Mouse (Mus musculus) layer of hippocampus, adult 11-12 months (tissue): Measurements from ENCODE around the gene 4930507D05Rik.
"Not testable (repeated sequence)": the region's sequence is repeated elsewhere in the genome, so short reads cannot be mapped to it uniquely, and the experiment has no call there.

Source experiments
- DNase-seq: peaks from one replicate; pipeline ENCODE4 v3.0.0; 2022; ENCODE audit warnings: low spot score

Gene 4930507D05Rik

GRCm38 (mm10) chr10:62449364-62450279, at the start of gene 4930507D05Rik, which contains the start of gene Supv3l1:
Gene 4930507D05Rik (plus strand): TSS chr10:62449489.
Gene Supv3l1 (minus strand): TSS chr10:62449738.
- DNase-seq: peak; percentile 92

- peak; percentile 27 for DNase-seq
These were observed 47.6 kb upstream of the 4930507D05Rik start for GRCm38 (mm10) chr10:62401641-62402111.

- DNase-seq: no peak
These were observed 44.4 kb upstream of the 4930507D05Rik start for GRCm38 (mm10) chr10:62404901-62405300.

DNA sequence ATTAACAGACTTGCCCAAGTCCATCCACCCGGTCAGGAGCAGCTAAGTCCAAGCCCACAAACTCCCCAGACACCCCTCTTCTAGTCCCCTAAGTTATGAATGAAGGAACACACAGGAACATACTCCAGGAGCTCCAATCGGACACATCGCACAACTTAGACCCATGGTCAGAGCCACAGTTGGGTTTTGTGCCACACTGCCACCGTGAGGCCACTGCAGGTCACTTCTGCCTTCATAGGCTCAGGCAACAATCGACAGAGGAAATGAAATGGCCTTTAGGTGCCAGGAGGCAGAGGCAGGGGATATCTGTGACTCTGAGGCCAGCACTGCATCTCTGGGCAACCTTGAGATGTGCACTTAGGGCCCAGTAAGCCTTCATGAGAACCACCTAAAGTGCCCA, 38.3 kb upstream of the 4930507D05Rik start:
- peak; percentile 64 for DNase-seq

GRCm38 (mm10) chr10:62411431-62412410, 37.6 kb upstream of the 4930507D05Rik start:
- no peak for DNase-seq

DNA sequence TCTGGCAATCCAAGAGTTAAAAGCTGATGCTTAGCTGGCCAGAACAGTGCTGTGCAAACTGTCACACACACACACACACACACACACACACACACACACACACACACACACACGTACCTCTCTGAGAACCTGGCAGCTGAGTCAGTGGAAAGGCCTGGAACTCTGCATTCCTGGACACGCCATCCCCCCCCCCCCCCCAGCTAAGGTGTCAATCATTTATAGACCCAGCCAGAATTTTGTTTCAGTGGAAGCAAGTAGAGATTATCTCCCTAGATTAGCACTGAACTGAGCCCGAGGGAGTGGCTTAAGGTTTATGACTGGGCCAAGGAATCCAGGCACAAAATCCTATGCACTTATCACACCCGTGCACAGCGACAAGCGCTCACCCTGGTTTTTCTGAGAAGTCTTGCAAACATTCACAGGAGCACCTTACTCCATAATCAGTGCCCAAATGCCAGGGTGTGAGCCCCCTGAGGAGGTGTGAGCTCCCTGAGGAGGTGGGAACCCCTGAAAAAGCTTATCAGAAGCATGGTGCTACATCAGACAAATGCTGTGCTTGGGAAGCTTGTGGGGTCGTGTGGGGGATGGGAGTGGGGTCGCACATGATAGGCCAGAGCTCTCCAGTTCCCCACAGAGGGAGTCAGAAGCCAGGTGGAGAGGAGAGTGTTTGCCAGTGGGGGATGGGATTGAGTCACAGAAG, 36.2 kb upstream of the 4930507D05Rik start:
- DNase-seq: no peak

GRCm38 (mm10) chr10:62413606-62413982, 35.7 kb upstream of the 4930507D05Rik start:
- no peak for DNase-seq

- DNase-seq: no peak
These were observed 30.4 kb upstream of the 4930507D05Rik start for GRCm38 (mm10) chr10:62418831-62419356.

- no peak for DNase-seq
These were observed 29.9 kb upstream of the 4930507D05Rik start for GRCm38 (mm10) chr10:62419422-62419821.

DNA sequence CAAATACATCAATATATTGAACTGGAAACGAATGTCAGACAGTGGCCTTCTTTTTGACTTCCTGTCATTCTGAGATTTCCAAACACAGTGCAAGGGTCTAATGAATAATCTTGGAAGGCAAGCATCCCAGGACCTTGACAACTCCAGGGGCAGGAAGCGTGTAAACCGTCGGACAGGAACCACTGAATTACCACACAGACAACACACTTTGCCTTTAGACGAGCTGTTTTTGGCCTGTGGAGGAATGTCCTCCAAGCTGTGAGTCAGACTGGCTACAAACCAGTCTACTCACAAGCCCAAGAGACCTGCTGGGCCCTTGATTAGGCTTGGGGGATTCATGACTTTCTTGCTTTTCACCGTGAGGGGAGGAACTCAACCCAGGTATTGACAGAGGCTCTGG, 28.9 kb upstream of the 4930507D05Rik start:
- DNase-seq: no peak

DNA sequence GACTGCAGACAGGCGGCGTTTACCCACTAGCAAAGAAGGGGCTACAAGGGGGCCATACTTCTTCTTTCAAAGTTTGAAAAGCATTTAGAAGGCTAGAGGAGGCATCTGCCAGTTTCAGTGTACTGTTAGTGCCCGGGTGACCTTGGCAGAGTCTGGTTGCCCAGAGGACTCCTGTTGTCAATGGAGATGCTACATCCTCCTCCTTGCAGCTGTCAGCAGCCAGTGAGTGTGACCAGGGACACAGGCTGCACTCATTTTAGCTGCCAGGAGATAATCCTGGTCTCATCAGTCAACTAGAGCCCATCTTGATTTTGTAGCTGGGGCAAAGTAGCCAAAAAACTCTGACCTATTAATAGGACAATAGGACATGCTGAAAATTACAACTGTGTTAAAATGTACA, 28.2 kb upstream of the 4930507D05Rik start:
- no peak for DNase-seq

GRCm38 (mm10) chr10:62422255-62422654, 27.0 kb upstream of the 4930507D05Rik start, which contains the start of gene Hkdc1:
Gene Hkdc1 (minus strand): TSS chr10:62422491.
- DNase-seq: no peak

GRCm38 (mm10) chr10:62425081-62425871, 24.0 kb upstream of the 4930507D05Rik start:
- no peak for DNase-seq

DNA sequence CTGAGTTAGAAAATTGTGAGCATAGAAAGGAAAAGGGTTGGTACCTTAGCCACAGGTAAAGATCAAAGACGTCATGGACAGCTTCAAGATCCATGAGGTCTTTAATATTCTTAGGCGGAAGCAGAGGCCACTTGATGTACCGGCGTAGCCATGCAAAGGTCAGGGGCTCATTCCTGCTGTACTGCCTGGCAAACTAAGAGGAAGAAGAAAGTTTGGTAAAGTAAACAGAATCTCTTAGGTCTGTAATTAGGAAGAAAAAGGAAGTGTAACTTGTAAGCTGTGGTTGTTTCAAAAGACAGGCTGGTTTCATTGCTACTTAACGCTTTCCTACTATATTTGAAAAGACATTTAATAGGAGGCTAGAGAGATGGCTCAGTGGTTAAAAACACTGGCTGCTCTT, 18.9 kb upstream of the 4930507D05Rik start:
- no peak for DNase-seq

GRCm38 (mm10) chr10:62450280-62450640, 971 bp downstream of the 4930507D05Rik start:
- no peak for DNase-seq

- DNase-seq: not testable (repeated sequence)
These were observed 2.7 kb downstream of the 4930507D05Rik start for GRCm38 (mm10) chr10:62452001-62452400.

- no peak for DNase-seq
These were observed 12.0 kb downstream of the 4930507D05Rik start for GRCm38 (mm10) chr10:62461321-62461720.

DNA sequence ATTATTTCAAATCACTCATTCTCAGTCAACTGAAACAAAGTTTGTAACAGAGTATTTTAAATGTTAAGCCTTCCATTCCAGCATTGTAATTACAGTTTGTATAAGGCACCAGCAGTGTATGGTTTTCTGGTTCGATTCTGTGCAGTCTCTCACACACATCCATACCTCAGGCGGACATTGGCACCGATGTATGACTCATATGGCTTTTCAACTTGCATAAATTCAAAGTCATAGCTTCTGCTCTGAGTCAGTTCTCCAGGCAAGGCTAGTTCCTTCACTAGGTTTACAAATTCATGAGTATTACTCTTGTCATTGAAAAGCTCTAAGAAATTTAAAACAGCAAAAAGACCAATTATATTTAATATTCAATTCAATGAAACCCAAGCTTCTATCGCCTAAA, 20.4 kb downstream of the 4930507D05Rik start:
- no peak for DNase-seq

GRCm38 (mm10) chr10:62471105-62471504, 21.8 kb downstream of the 4930507D05Rik start:
- DNase-seq: no peak

DNA sequence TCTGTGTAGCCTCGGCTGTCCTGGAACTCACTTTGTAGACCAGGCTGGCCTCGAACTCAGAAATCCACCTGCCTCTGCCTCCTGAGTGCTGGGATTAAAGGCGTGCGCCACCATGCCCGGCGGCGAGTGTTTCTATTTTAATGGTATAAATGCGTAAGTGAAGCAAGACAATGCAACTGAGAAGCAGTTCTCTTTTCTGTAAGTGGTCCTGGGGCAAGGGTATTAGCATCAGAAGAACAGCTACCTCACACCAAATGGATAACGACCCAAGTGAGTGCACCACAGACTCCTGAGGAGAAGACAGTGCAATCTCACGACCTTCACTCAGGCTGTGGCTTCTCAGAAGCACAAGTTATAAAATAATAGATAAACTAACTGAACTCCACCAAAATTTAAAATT, 25.7 kb downstream of the 4930507D05Rik start:
- no peak for DNase-seq

DNA sequence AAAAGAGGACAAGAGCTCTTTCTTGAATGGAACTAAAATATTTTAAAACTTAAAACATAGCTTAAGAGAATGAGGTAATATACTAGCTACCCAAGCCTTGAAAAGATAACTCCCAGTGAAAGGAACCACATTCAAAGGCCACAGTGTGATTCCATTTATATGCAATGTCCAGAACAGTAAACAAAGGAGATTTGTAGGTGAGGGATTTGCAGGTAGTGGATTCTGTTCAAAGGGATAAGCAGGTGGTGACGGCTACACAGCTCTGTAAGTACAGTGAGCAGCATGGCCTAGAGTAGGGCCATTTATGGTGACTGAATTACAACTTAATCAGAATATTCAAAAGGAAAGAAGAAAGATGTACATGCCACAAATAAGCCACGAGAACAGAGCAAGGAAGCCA, 27.7 kb downstream of the 4930507D05Rik start:
- DNase-seq: no peak
